Mouse (Mus musculus): ENCODE results near the gene Ackr3. TPM values are rescaled to one million over a fixed set of nuclear protein-coding genes. Genes with fewer than 3 reads are reported as not detected.

Gene Ackr3
- total RNA-seq (2012; rRNA removed) (not detected in 2 replicates), polyA plus RNA-seq (2012; ENCODE audit: insufficient read depth in 1 of 2, insufficient read length in 2 of 2, low read depth in 1 of 2, low replicate concordance in 2 of 2, missing spikeins in 1 of 2) (not detected)

DNA sequence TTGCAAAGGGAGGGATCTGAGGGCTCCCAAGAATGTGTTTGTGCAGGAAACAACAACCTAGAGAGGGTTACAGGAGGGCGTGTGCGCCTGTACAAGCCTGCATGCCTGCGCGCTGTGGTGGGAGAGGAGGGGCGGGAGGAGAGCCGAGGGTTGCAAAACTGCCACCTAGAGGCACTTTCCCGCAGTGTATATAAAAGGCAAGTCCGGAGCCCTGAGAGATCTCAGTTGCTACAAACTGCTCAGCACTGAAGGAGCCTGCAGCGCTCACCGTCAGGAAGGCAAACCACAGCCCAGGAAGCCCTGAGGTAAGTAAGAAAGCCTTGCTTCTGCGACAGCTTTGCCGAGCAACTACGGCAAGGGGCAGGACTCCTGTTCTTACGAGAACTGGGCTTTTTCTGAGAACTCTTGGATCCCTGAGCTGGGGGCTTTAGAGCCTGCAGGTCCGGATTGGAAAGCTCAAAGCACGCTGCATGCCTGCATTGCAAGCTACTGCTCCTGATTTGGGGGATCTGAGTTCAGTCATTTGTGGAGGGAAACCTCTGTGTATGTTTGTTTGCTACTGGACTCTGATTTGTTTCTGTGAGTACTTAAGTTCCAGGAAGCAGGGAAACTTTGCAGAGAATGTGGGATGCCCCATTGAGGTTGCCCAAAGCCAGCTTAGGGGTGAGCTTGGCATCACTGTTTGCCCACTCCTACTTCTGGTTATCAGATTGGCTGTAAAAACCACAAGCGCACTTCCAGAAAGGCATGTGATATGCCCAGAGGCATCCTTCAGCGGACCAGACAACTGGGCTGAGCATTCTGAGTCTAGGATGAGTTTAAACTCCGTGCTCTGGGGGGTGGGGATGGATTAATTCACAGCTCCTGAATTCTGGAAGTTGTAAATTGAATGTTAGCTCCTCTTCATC lies at the start of gene Ackr3:
Gene Ackr3, plus strand, starts transcription at position 198 of the 908 bp plus-strand sequence.
- Histone ChIP-seq H3K79me2 (ENCODE audit: control insufficient read depth, insufficient read depth, low read length, poor library complexity) (no peaks in the 10 kb centered on the region), H3K9me3 (replicated peaks; ENCODE audit: insufficient read depth, low read length) (no peaks in the 10 kb centered on the region), H3K9ac (ENCODE audit: control insufficient read depth, low read depth, low read length, poor library complexity, severe bottlenecking) (no peak within 1 kb of the TSS), H3K4me1 (ENCODE audit: control insufficient read depth in 1 of 2, insufficient read depth in 2 of 2, low read length in 2 of 2) (no peaks in the 10 kb centered on the region), H3K4me3 (ENCODE audit: control insufficient read depth in 1 of 2, insufficient read depth in 1 of 2, low read depth in 2 of 2, low read length in 2 of 2) (no peak within 1 kb of the TSS), H3K27me3 (ENCODE audit: control insufficient read depth in 1 of 2, insufficient read depth in 2 of 2, low read length in 2 of 2) (no peaks in the 10 kb centered on the region), H3K36me3 (ENCODE audit: control insufficient read depth in 1 of 2, insufficient read depth in 2 of 2, low read length in 2 of 2) (no peaks in the 10 kb centered on the region), H3K27ac (ENCODE audit: control insufficient read depth, low read depth, low read length) (no peak within 1 kb of the TSS)
- TF ChIP-seq CHD1 (IDR thresholded peaks at IDR 0.05; ENCODE audit: low read depth, low read length) = no peak
- no peak for TF ChIP-seq ZMIZ1 (IDR thresholded peaks at IDR 0.05; ENCODE audit: low read depth, low read length)
- TF ChIP-seq USF1 (IDR thresholded peaks at IDR 0.05; ENCODE audit: low read depth, low read length) = no peak
- TF ChIP-seq RAD21 (IDR thresholded peaks at IDR 0.05; ENCODE audit: low read depth, low read length) = no peak
- TF ChIP-seq E2F4 (IDR thresholded peaks at IDR 0.05; ENCODE audit: borderline replicate concordance, low read depth, low read length) = no peak
- TF ChIP-seq ZC3H11A (IDR thresholded peaks at IDR 0.05; ENCODE audit: low read depth, low read length) = no peak
- TF ChIP-seq GABPA (IDR thresholded peaks at IDR 0.05; ENCODE audit: low read depth, low read length) = no peak
- TF ChIP-seq TCF12 (IDR thresholded peaks at IDR 0.05; ENCODE audit: low read depth, low read length) = no peak
- no peak for DNase-seq (ENCODE audit: low read depth, low spot score)

DNA sequence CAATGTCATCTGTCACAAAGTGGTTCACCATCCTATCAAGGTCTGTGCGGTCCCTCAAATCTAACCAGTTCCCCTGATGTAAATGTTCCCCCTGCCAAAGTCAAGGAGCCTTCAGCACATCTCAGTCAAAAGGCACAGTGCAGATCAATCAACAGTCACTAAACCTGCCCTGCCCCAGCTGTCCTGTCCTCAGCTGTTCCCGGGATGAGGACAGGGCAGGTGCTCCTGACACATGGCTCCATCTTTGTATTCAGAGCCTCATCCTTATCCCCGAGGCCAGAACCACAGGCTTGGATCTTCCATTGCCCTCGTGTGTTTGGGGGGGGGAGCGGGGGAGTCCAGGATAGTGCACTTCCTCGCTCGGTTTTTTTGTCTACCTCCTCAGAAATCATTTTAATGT lies 47.2 kb upstream of the Ackr3 start:
- Histone ChIP-seq H3K27me3 (ENCODE audit: control insufficient read depth in 1 of 2, insufficient read depth in 2 of 2, low read length in 2 of 2) (no peaks in the 10 kb centered on the region), H3K4me1 (ENCODE audit: control insufficient read depth in 1 of 2, insufficient read depth in 2 of 2, low read length in 2 of 2) (no peaks in the 10 kb centered on the region), H3K4me3 (ENCODE audit: control insufficient read depth in 1 of 2, insufficient read depth in 1 of 2, low read depth in 2 of 2, low read length in 2 of 2) (no peak overlapping the region), H3K9ac (ENCODE audit: control insufficient read depth, low read depth, low read length, poor library complexity, severe bottlenecking) (no peak overlapping the region), H3K9me3 (replicated peaks; ENCODE audit: insufficient read depth, low read length) (no peaks in the 10 kb centered on the region), H3K36me3 (ENCODE audit: control insufficient read depth in 1 of 2, insufficient read depth in 2 of 2, low read length in 2 of 2) (no peaks in the 10 kb centered on the region), H3K79me2 (ENCODE audit: control insufficient read depth, insufficient read depth, low read length, poor library complexity) (no peaks in the 10 kb centered on the region), H3K27ac (ENCODE audit: control insufficient read depth, low read depth, low read length) (no peak overlapping the region)
- no peak for DNase-seq (ENCODE audit: low read depth, low spot score)
- TF ChIP-seq TAL1 (IDR thresholded peaks at IDR 0.05; ENCODE audit: low read length) (no peak), RAD21 (IDR thresholded peaks at IDR 0.05; ENCODE audit: low read depth, low read length) (no peak)

DNA sequence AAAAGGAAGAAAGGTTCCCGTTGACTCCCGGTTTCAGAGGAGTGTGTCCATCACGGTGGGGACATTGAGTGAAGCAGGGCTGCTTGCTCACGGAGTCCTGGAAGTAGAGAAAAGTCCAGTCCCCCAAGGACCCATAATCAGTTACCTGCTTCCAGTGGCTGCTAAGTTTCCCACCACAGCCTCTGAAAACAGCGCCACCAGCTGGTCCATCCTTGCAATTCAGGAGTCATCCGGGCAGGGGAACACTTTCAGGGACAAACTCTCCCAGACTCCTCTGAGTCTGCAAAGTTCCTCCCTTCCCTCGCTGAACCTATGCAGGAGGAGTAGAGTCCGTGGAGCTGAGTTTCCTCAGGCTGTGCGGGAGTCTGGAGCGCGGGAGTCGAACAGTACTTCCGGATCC lies 43.9 kb upstream of the Ackr3 start:
- Histone ChIP-seq H3K4me3 (ENCODE audit: control insufficient read depth in 1 of 2, insufficient read depth in 1 of 2, low read depth in 2 of 2, low read length in 2 of 2) (no peak overlapping the region), H3K27ac (ENCODE audit: control insufficient read depth, low read depth, low read length) (no peak overlapping the region), H3K4me1 (ENCODE audit: control insufficient read depth in 1 of 2, insufficient read depth in 2 of 2, low read length in 2 of 2) (no peaks in the 10 kb centered on the region), H3K27me3 (ENCODE audit: control insufficient read depth in 1 of 2, insufficient read depth in 2 of 2, low read length in 2 of 2) (no peaks in the 10 kb centered on the region), H3K9ac (ENCODE audit: control insufficient read depth, low read depth, low read length, poor library complexity, severe bottlenecking) (no peak overlapping the region), H3K79me2 (ENCODE audit: control insufficient read depth, insufficient read depth, low read length, poor library complexity) (no peaks in the 10 kb centered on the region), H3K36me3 (ENCODE audit: control insufficient read depth in 1 of 2, insufficient read depth in 2 of 2, low read length in 2 of 2) (no peaks in the 10 kb centered on the region), H3K9me3 (replicated peaks; ENCODE audit: insufficient read depth, low read length) (no peaks in the 10 kb centered on the region)
- no peak for TF ChIP-seq NRF1 (IDR thresholded peaks at IDR 0.05; ENCODE audit: insufficient read depth, low read depth, low read length, poor library complexity, severe bottlenecking)
- no peak for TF ChIP-seq NELFE (IDR thresholded peaks at IDR 0.05; ENCODE audit: low read depth, low read length)
- no peak for TF ChIP-seq CHD1 (IDR thresholded peaks at IDR 0.05; ENCODE audit: low read depth, low read length)
- TF ChIP-seq POLR2A (IDR thresholded peaks at IDR 0.05; ENCODE audit: control insufficient read depth in 1 of 2, insufficient read depth in 1 of 2, low read depth in 1 of 2, low read length in 2 of 2, poor library complexity in 1 of 2) = no peak
- TF ChIP-seq EP300 (IDR thresholded peaks at IDR 0.05; ENCODE audit: low read depth in 1 of 2, low read length in 2 of 2) = no peak
- no peak for TF ChIP-seq ETS1 (IDR thresholded peaks at IDR 0.05; ENCODE audit: low read depth, low read length)
- no peak for TF ChIP-seq ZC3H11A (IDR thresholded peaks at IDR 0.05; ENCODE audit: low read depth, low read length)
- TF ChIP-seq USF1 (IDR thresholded peaks at IDR 0.05; ENCODE audit: low read depth, low read length) = no peak
- TF ChIP-seq ELF1 (IDR thresholded peaks at IDR 0.05; ENCODE audit: low read depth, low read length) = no peak
- no peak for TF ChIP-seq USF2 (IDR thresholded peaks at IDR 0.05; ENCODE audit: borderline replicate concordance in 1 of 2, insufficient read depth in 1 of 2, low read depth in 1 of 2, low read length in 2 of 2)
- TF ChIP-seq MAX (IDR thresholded peaks at IDR 0.05; ENCODE audit: low read length) = no peak
- no peak for TF ChIP-seq TAL1 (IDR thresholded peaks at IDR 0.05; ENCODE audit: low read length)
- TF ChIP-seq MAFK (IDR thresholded peaks at IDR 0.05; ENCODE audit: borderline replicate concordance, low read depth, low read length) = no peak
- no peak for TF ChIP-seq POLR2AphosphoS5 (IDR thresholded peaks at IDR 0.05; ENCODE audit: borderline replicate concordance, low read depth, low read length)
- no peak for TF ChIP-seq SMC3 (IDR thresholded peaks at IDR 0.05; ENCODE audit: low read depth, low read length)
- no peak for TF ChIP-seq MYC (IDR thresholded peaks at IDR 0.05; ENCODE audit: low read depth, low read length)
- no peak for DNase-seq (ENCODE audit: low read depth, low spot score)

All from MEL (cell line).